Comparison of ENCODE assay signal across 8 mouse cellular contexts in the genomic region with DNA sequence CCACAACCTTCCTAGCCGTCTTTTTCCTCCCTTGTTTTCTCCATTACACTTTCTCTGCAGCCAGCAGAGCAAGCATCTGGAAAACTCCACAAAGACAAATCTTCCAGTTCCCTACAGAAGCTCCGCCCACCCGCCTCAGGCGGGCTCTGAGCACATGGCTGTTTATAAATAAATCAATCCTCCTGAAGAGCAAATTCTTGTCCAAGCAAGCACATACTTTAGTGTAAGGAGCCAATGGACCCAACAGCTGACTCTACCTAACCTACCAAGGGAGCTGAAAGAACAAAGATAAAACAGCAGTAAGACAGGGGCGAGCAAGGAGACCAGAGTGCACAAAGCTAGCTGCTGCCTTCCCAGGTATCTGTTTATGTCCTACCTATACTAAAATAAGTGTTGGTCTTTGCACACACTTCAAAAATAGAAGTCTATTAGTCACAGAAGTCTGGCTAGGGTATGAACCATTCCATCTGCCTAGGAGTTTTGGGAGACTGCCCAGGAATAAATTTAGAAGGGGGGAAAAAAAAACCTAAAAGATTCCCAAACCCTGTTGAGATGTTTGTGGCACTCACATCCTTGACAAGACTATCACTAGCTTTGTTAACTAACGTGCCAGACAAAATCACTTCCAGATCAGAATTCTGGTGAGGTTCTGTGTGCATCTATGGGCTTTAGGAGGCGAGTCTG. TPM values are rescaled to one million over a fixed set of nuclear protein-coding genes. Genes with fewer than 3 reads are reported as not detected.
DNase-seq lines count a peak whose midpoint lies in the region; ATAC-seq lines count a peak whose summit lies in the region.

No protein-coding gene starts in this region.

- no peak overlapping the region; the same call in 1 of the 2 replicates for H3K4me2 ChIP-seq in stomach, embryonic 16.5 days (ENCODE audit: low read depth, low read length)
- no peak overlapping the region for H3K4me2 ChIP-seq in liver, embryonic 11.5 days

- DNase-seq in adrenal gland, adult (ENCODE audit: inconsistent age in 2 of 2, low spot score in 1 of 2): peak; percentile 25 to 53
- no peak for DNase-seq in adrenal gland, adult 18-20 months (ENCODE audit: low spot score in 2 of 2)
- peak; percentile 81 for DNase-seq in brain, adult 2 months (ENCODE audit: low read depth, low spot score)
- peak; percentile 64 to 68 for DNase-seq in heart, postnatal 10 days
- DNase-seq in left cerebral cortex, postnatal 36 days (ENCODE audit: low spot score in 2 of 2): peak; percentile 59
- DNase-seq in liver, embryonic 11.5 days (ENCODE audit: low spot score): no peak
- DNase-seq in Muller cell, postnatal 12 days (ENCODE audit: inconsistent ontology term): no peak

- intact Hi-C loops in heart, postnatal 10 days (cut with DNase I): loop anchor here (2.0 kb wide), 1 partner anchor 36 kb away; the partner anchor contains the start of gene Slc35d1
- intact Hi-C loops in left cerebral cortex, postnatal 36 days (cut with DNase I): no loop called here

- 52% methylated on average over 7 of the region's 7 CpGs for WGBS in stomach, embryonic 16.5 days
- 81% methylated on average over 7 of the region's 7 CpGs for WGBS in liver, embryonic 11.5 days

- no peak overlapping the region for H3K9ac ChIP-seq in stomach, embryonic 16.5 days (ENCODE audit: low read length)
- no peak overlapping the region for H3K9ac ChIP-seq in liver, embryonic 11.5 days (ENCODE audit: low read depth, low read length)

- no peak overlapping the region for H3K4me3 ChIP-seq in stomach, embryonic 16.5 days (replicated peaks; ENCODE audit: low read length)
- no peak overlapping the region for H3K4me3 ChIP-seq in liver, embryonic 11.5 days (ENCODE audit: low read depth, low read length)

- H3K9me3 ChIP-seq in stomach, embryonic 16.5 days (replicated peaks; ENCODE audit: control insufficient read depth, low read length): no peaks in the 10 kb centered on the region
- H3K9me3 ChIP-seq in liver, embryonic 11.5 days (ENCODE audit: control insufficient read depth, low read length): no peaks in the 10 kb centered on the region

- H3K27ac ChIP-seq in stomach, embryonic 16.5 days (ENCODE audit: low read length): peak overlapping the region; percentile 79
- no peak overlapping the region for H3K27ac ChIP-seq in liver, embryonic 11.5 days (ENCODE audit: low read depth, low read length)

- no peaks in the 10 kb centered on the region for H3K27me3 ChIP-seq in stomach, embryonic 16.5 days (ENCODE audit: control insufficient read depth, insufficient read depth, low read length)
- no peaks in the 10 kb centered on the region for H3K27me3 ChIP-seq in liver, embryonic 11.5 days (replicated peaks; ENCODE audit: control insufficient read depth, insufficient read depth, low read length)

- H3K4me1 ChIP-seq in stomach, embryonic 16.5 days (ENCODE audit: control insufficient read depth, insufficient read depth, low read length): peaks cover 16% of the 10 kb centered on the region
- H3K4me1 ChIP-seq in liver, embryonic 11.5 days (replicated peaks; ENCODE audit: control insufficient read depth, insufficient read depth, low read length): no peaks in the 10 kb centered on the region

- H3K36me3 ChIP-seq in stomach, embryonic 16.5 days (ENCODE audit: control insufficient read depth, insufficient read depth, low read length): peaks cover 5% of the 10 kb centered on the region; the same call in 1 of the 2 replicates
- H3K36me3 ChIP-seq in liver, embryonic 11.5 days (ENCODE audit: control insufficient read depth, insufficient read depth, low read length): peaks cover 5% of the 10 kb centered on the region; the same call in 1 of the 2 replicates

- peak; percentile 51 for ATAC-seq in stomach, embryonic 16.5 days (ENCODE audit: insufficient read depth, low FRiP score)
- no peak for ATAC-seq in liver, embryonic 11.5 days (replicated peaks; ENCODE audit: low FRiP score)

RNA-seq across cellular contexts. Expression of gene Slc35d1, which starts 36.2 kb away (rescaled TPM):
- total RNA-seq in adrenal gland, adult 18-20 months (2021): 10 to 100 TPM; 10.1 to 14.2 TPM
- 1 to 10 TPM; 6.9 to 10.0 TPM for total RNA-seq in heart, postnatal 10 days (2021)
- total RNA-seq in left cerebral cortex, postnatal 36 days (2021): 10 to 100 TPM; 10.2 to 15.3 TPM
- polyA plus RNA-seq in stomach, embryonic 16.5 days (2015; fragmentation: Nextera tagmentation; extraction: Ambion mirVana): 6.9 and 9.0 TPM in 2 replicates
- polyA plus RNA-seq in liver, embryonic 11.5 days (2014; fragmentation: Nextera tagmentation; extraction: Ambion mirVana): 15.4 and 16.8 TPM in 2 replicates

Comparison
In these comparisons a context has a peak if more than half of its experiments do, and no peak if none do; other contexts are left out.
1. DNase-seq: peak in adrenal gland, adult (2 of 2), brain, adult 2 months (single experiment), heart, postnatal 10 days (2 of 2) and left cerebral cortex, postnatal 36 days (2 of 2); none in adrenal gland, adult 18-20 months (0 of 2), liver, embryonic 11.5 days (single experiment) and Muller cell, postnatal 12 days (single experiment).